Mouse (Mus musculus): Measurements from ENCODE around the gene Uqcc1. TPM values are rescaled to one million over a fixed set of nuclear protein-coding genes. Genes with fewer than 3 reads are reported as not detected.
"Not testable (repeated sequence)": the region's sequence is repeated elsewhere in the genome, so short reads cannot be mapped to it uniquely, and the experiment has no call there.

The Uqcc1 gene
- polyA plus RNA-seq, 1 experiment from 2014 or later: 76.1 TPM

DNA sequence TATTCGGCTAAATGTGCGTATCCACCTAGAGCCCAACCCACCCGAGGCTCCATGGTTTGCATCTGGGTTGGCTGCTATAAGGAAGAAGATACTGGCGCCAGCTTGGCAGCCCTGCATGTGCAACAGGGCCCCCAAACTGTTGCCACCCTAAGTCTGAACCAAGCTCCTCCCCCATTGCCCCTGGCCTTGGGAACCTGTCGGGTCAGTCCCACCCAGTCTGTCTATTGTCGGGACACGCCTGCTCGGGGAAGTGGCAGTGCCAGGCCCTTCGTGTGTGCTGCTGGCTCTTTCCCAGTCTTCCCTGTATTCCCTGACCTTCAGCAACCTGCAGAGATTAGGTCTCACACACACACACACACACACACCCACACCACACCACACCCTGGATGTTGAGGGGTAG is 95.4 kb downstream of the Uqcc1 start, which contains the start of gene Fam83c:
TSS of gene Fam83c (minus strand) at position 123 of the 400 bp plus-strand sequence.
- DNase-seq (ENCODE audit: low spot score) (no peak), ATAC-seq (replicated peaks; ENCODE audit: low FRiP score) (no peak)
- Histone ChIP-seq H3K4me3 (ENCODE audit: low read depth, low read length) (no peak within 1 kb of the TSS), H3K27me3 (replicated peaks; ENCODE audit: control insufficient read depth, insufficient read depth, low read length) (no peaks in the 10 kb centered on the region), H3K4me2 (no peak within 1 kb of the TSS), H3K9me3 (ENCODE audit: control insufficient read depth, low read length) (no peaks in the 10 kb centered on the region), H3K4me1 (replicated peaks; ENCODE audit: control insufficient read depth, insufficient read depth, low read length) (no peaks in the 10 kb centered on the region; the same call in 1 of the 2 replicates), H3K36me3 (ENCODE audit: control insufficient read depth, insufficient read depth, low read length) (no peaks in the 10 kb centered on the region), H3K9ac (ENCODE audit: low read depth, low read length) (no peak within 1 kb of the TSS), H3K27ac (ENCODE audit: low read depth, low read length) (no peak within 1 kb of the TSS)
- WGBS: 66% methylated on average over 9 of the region's 9 CpGs

DNA sequence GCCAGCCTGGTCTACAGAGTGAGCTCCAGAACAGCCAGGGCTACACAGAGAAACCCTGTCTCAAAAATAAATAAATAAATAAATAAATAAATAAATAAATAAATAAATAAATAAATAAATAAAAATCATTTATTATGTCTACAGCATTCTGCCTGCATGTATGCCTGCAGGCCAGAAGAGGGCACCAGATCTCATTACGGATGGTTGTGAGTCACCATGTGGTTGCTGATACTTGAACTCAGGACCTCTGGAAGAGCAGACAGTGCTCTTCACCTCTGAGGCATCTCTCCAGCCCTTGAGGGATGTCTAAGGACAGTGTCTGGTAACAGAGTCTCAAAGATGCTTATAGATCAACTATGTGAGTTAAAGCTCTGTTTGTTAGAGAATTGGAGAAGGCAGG is 98.0 kb downstream of the Uqcc1 start:
- not testable (repeated sequence) for H3K4me3 ChIP-seq (ENCODE audit: low read depth, low read length); H3K36me3 ChIP-seq (ENCODE audit: control insufficient read depth, insufficient read depth, low read length); H3K9me3 ChIP-seq (ENCODE audit: control insufficient read depth, low read length); H3K27me3 ChIP-seq (replicated peaks; ENCODE audit: control insufficient read depth, insufficient read depth, low read length); H3K9ac ChIP-seq (ENCODE audit: low read depth, low read length); ATAC-seq (replicated peaks; ENCODE audit: low FRiP score); H3K27ac ChIP-seq (ENCODE audit: low read depth, low read length); H3K4me2 ChIP-seq; DNase-seq (ENCODE audit: low spot score); H3K4me1 ChIP-seq (replicated peaks; ENCODE audit: control insufficient read depth, insufficient read depth, low read length)
- WGBS: 56% methylated on average over 1 of the region's 1 CpGs

DNA sequence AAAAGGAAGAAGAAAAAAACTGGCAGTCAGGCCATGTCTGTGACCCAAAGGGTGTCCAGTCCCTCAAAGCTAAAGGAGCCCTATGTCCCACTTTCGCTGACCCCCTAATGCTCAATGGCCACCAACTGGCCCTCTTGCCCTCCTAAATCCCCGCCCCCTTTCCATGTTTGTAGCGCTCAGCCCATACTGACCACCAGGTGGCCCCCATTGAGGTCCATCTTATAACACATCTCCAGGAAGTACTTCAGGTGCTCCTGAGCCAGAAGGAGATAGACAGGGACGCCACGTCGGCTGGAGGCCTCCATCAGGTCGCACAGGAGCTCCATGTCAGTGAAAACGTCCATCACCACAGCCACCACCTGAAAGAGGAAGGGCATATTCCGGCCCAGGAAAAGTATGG is 98.8 kb downstream of the Uqcc1 start:
- DNase-seq (ENCODE audit: low spot score): no peak
- Histone ChIP-seq H3K9me3 (ENCODE audit: control insufficient read depth, low read length) (no peaks in the 10 kb centered on the region), H3K27ac (ENCODE audit: low read depth, low read length) (no peak overlapping the region)

DNA sequence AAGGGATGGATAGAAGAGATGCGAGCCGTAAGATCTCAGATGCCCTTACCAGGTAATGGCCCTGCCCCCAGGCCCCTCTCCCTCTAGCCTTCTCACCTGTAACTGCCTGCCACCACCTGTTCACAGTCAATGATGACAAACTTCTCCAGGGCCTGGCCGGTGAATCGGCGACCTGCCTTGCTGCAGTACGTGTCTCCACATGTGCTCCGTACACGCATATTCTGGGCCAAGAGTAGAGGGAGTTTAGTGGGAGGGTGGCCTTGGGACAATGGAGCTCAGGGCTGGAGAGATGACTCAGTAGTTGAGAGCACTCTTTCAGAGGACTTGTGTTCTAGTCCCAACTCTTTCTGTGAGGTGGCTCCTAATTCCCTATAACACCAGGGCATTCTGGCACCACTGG is 99.3 kb downstream of the Uqcc1 start:
- WGBS: 83% methylated on average over 8 of the region's 8 CpGs
- peaks cover 7% of the 10 kb centered on the region for H3K4me1 ChIP-seq (replicated peaks; ENCODE audit: control insufficient read depth, insufficient read depth, low read length)
- H3K4me2 ChIP-seq: no peak overlapping the region
- DNase-seq (ENCODE audit: low spot score): no peak
- ATAC-seq (replicated peaks; ENCODE audit: low FRiP score): no peak
- no peaks in the 10 kb centered on the region for H3K36me3 ChIP-seq (ENCODE audit: control insufficient read depth, insufficient read depth, low read length)
- H3K27me3 ChIP-seq (replicated peaks; ENCODE audit: control insufficient read depth, insufficient read depth, low read length): no peaks in the 10 kb centered on the region
- H3K9ac ChIP-seq (ENCODE audit: low read depth, low read length): no peak overlapping the region
- no peak overlapping the region for H3K27ac ChIP-seq (ENCODE audit: low read depth, low read length)
- no peak overlapping the region for H3K4me3 ChIP-seq (ENCODE audit: low read depth, low read length)
- no peaks in the 10 kb centered on the region for H3K9me3 ChIP-seq (ENCODE audit: control insufficient read depth, low read length)

More for the DNA sequence above, 98.8 kb downstream of the Uqcc1 start:
- peaks cover 7% of the 10 kb centered on the region for H3K4me1 ChIP-seq (replicated peaks; ENCODE audit: control insufficient read depth, insufficient read depth, low read length)
- no peak overlapping the region for H3K9ac ChIP-seq (ENCODE audit: low read depth, low read length)
- WGBS: 45% methylated on average over 9 of the region's 9 CpGs
- ATAC-seq (replicated peaks; ENCODE audit: low FRiP score): no peak
- no peak overlapping the region for H3K4me3 ChIP-seq (ENCODE audit: low read depth, low read length)
- no peaks in the 10 kb centered on the region for H3K27me3 ChIP-seq (replicated peaks; ENCODE audit: control insufficient read depth, insufficient read depth, low read length)
- H3K36me3 ChIP-seq (ENCODE audit: control insufficient read depth, insufficient read depth, low read length): no peaks in the 10 kb centered on the region
- no peak overlapping the region for H3K4me2 ChIP-seq

DNA sequence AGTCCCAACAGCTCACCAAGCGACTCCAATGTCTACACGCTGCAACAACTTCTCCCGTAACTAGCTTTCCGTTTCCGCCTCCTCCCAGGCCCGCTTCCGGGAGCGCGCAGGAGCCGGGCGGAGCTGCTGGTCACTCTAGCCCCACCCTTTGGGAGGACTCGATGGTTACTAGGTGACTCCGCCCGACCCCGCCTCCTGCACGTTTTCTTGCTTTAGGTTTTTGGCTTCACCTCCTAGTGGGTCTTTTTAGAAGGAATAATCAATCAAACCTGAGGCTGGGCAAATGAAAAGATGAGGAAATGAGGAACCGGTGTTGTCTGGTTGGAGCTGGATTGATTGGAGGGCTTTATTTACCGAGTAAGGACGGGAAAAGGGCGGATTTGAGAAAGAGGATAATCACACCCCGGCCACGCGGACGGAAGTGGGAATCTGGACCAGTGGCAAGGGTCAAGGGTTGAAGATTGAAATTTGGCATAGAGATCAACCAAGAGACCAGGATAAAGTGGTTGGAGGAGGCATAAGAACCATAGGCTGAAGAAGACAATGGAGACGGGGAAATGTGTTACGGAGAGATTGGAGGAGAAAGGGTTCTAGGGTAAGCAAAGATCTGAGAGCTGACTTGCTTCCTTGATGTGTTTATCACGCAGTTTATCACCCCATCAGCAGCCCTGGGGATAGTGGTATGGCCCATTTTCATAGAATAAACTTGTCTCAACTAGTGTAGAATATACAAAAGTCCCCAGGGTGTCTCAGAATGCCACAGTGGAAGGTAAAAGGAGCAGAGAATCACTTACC is 103.3 kb downstream of the Uqcc1 start, which contains the start of gene Eif6:
TSS of gene Eif6 (minus strand) at position 296 of the 795 bp plus-strand sequence.
- peak; percentile 93 for DNase-seq (ENCODE audit: low spot score)
- WGBS: 2% methylated on average over 27 of the region's 27 CpGs

DNA sequence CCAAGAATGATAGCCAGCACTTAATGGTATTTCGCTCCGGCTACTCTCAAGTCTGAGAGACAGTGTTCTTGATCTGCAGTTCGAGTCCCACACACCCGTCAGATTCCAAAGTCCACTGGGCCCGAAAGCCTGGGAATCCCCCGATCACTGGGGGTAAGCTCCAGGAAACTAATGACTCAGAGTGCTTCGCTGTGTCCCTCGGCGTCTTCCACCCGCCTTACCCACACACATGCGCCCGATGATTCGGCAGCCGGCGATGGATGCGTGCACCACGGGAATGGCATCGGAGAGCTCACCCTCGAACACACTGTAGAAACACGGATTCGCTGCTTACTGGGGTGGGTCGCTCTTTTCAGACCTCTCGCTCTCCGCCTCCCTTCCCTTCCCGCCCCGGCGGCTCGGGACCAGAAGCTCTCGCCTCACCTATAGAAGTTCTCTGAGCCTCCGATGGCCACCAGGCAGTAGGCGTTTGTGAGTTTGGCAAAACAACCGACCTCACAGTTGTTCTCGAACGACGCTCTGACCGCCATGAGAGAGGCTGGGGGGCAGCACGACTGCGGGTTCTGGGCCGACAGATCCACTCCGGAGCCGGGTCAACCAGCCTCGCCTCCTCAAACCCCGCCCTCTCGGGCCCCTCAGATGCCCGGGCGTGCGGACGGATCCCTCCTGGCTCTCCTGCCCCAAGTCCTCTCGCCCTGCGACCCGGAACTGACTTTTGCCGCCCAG is 104.0 kb downstream of the Uqcc1 start:
- 1% methylated on average over 52 of the region's 52 CpGs for WGBS
- ATAC-seq (replicated peaks; ENCODE audit: low FRiP score): peak; percentile 7; the same call in 1 of the 2 replicates
- Histone ChIP-seq H3K4me1 (replicated peaks; ENCODE audit: control insufficient read depth, insufficient read depth, low read length) (peaks cover 14% of the 10 kb centered on the region), H3K27ac (ENCODE audit: low read depth, low read length) (peak overlapping the region; percentile 70), H3K9me3 (ENCODE audit: control insufficient read depth, low read length) (no peaks in the 10 kb centered on the region), H3K9ac (ENCODE audit: low read depth, low read length) (peak overlapping the region; percentile 71), H3K4me2 (peak overlapping the region; percentile 75), H3K27me3 (replicated peaks; ENCODE audit: control insufficient read depth, insufficient read depth, low read length) (no peaks in the 10 kb centered on the region), H3K4me3 (ENCODE audit: low read depth, low read length) (peak overlapping the region; percentile 68), H3K36me3 (ENCODE audit: control insufficient read depth, insufficient read depth, low read length) (peaks cover 20% of the 10 kb centered on the region)
- peak; percentile 46 for DNase-seq (ENCODE audit: low spot score)

More for the DNA sequence above, 103.3 kb downstream of the Uqcc1 start, which contains the start of gene Eif6:
- Histone ChIP-seq H3K4me1 (replicated peaks; ENCODE audit: control insufficient read depth, insufficient read depth, low read length) (peaks cover 14% of the 10 kb centered on the region), H3K9ac (ENCODE audit: low read depth, low read length) (peak within 1 kb of the TSS; percentile 71), H3K27ac (ENCODE audit: low read depth, low read length) (peak within 1 kb of the TSS; percentile 70), H3K4me3 (ENCODE audit: low read depth, low read length) (peak within 1 kb of the TSS; percentile 68), H3K27me3 (replicated peaks; ENCODE audit: control insufficient read depth, insufficient read depth, low read length) (no peaks in the 10 kb centered on the region), H3K4me2 (peak within 1 kb of the TSS; percentile 75), H3K9me3 (ENCODE audit: control insufficient read depth, low read length) (no peaks in the 10 kb centered on the region), H3K36me3 (ENCODE audit: control insufficient read depth, insufficient read depth, low read length) (peaks cover 15% of the 10 kb centered on the region)
- peak; percentile 93 for ATAC-seq (replicated peaks; ENCODE audit: low FRiP score)

DNA sequence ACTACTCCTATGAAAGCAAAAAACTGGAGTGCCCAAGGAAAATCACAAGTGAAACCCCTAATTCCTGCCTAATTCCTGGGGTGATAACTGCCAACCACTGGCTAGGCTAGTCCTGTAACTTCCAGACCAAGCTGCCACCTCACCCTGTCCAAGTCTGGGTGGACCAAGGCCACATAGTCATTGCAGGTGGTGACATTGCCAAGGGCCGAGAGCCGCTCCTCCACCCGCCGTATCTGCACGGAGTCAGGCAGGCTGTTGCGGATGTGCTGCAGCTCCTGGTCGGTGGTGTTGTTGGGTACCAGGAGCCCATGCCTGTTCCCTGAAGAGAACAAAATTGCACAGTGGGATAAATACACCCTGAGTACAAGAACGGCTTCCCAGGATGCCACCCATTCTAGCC is 106.4 kb downstream of the Uqcc1 start:
- DNase-seq (ENCODE audit: low spot score) (no peak), ATAC-seq (replicated peaks; ENCODE audit: low FRiP score) (no peak)
- Histone ChIP-seq H3K4me3 (ENCODE audit: low read depth, low read length) (no peak overlapping the region), H3K4me1 (replicated peaks; ENCODE audit: control insufficient read depth, insufficient read depth, low read length) (peaks cover 18% of the 10 kb centered on the region), H3K36me3 (ENCODE audit: control insufficient read depth, insufficient read depth, low read length) (peaks cover 22% of the 10 kb centered on the region), H3K9me3 (ENCODE audit: control insufficient read depth, low read length) (no peaks in the 10 kb centered on the region), H3K4me2 (no peak overlapping the region), H3K27me3 (replicated peaks; ENCODE audit: control insufficient read depth, insufficient read depth, low read length) (no peaks in the 10 kb centered on the region), H3K9ac (ENCODE audit: low read depth, low read length) (no peak overlapping the region), H3K27ac (ENCODE audit: low read depth, low read length) (no peak overlapping the region)
- WGBS: 96% methylated on average over 8 of the region's 8 CpGs

DNA sequence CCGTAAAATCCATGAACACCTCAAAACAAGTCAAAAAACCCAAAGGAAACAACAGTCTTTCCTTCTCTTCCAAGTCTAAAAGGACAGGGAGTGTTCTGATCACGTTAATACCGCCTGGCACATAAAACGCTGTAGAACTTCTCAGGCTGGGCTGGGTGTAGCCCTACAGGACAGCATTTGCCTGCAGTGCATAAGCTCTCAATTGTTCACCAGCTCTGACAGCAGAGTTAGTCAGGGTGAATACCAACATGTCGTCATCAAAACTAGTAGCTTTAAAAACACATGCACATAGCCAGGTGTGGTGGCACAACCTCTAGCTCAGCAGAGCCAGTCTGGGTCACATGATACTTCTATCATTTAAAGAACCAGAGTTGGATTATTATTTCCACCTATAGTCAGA is 109.3 kb downstream of the Uqcc1 start:
- Histone ChIP-seq H3K36me3 (ENCODE audit: control insufficient read depth, insufficient read depth, low read length) (peaks cover 22% of the 10 kb centered on the region), H3K27ac (ENCODE audit: low read depth, low read length) (no peak overlapping the region), H3K4me1 (replicated peaks; ENCODE audit: control insufficient read depth, insufficient read depth, low read length) (peaks cover 19% of the 10 kb centered on the region), H3K4me3 (ENCODE audit: low read depth, low read length) (no peak overlapping the region), H3K9me3 (ENCODE audit: control insufficient read depth, low read length) (no peaks in the 10 kb centered on the region), H3K4me2 (no peak overlapping the region), H3K9ac (ENCODE audit: low read depth, low read length) (no peak overlapping the region), H3K27me3 (replicated peaks; ENCODE audit: control insufficient read depth, insufficient read depth, low read length) (no peaks in the 10 kb centered on the region)
- 90% methylated on average over 5 of the region's 5 CpGs for WGBS
- ATAC-seq (replicated peaks; ENCODE audit: low FRiP score): no peak
- no peak for DNase-seq (ENCODE audit: low spot score)

Data from liver, embryonic 11.5 days (tissue).